Mouse (Mus musculus): ENCODE results near the gene Ankrd61. TPM values are rescaled to one million over a fixed set of nuclear protein-coding genes. Genes with fewer than 3 reads are reported as not detected.

Gene Ankrd61
- 0.40 and 0.59 TPM in 2 replicates for polyA plus RNA-seq (2015; fragmentation: Nextera tagmentation; extraction: Ambion mirVana)

- Histone ChIP-seq H3K27me3 (replicated peaks) (no peaks in the 10 kb centered on the region), H3K4me2 (no peak within 1 kb of the TSS), H3K9ac (replicated peaks) (no peak within 1 kb of the TSS), H3K36me3 (peaks cover 72% of the 10 kb centered on the region), H3K27ac (replicated peaks) (no peak within 1 kb of the TSS), H3K9me3 (replicated peaks) (no peaks in the 10 kb centered on the region), H3K4me3 (replicated peaks) (no peak within 1 kb of the TSS), H3K4me1 (no peaks in the 10 kb centered on the region)
- ATAC-seq (ENCODE audit: low FRiP score): no peak
- WGBS: 86% methylated on average over 14 of the region's 14 CpGs
Measured at GRCm38 (mm10) chr5:143897635-143898330, at the start of gene Ankrd61. Ankrd61 (minus strand) TSS chr5:143897685.

GRCm38 (mm10) chr5:143943231-143944125 lies 46.0 kb upstream of the Ankrd61 start:
- Histone ChIP-seq H3K4me2 (no peak overlapping the region), H3K4me3 (replicated peaks) (no peak overlapping the region), H3K9ac (replicated peaks) (no peak overlapping the region), H3K9me3 (replicated peaks) (no peaks in the 10 kb centered on the region), H3K27me3 (replicated peaks) (no peaks in the 10 kb centered on the region), H3K27ac (replicated peaks) (no peak overlapping the region), H3K4me1 (no peaks in the 10 kb centered on the region), H3K36me3 (no peaks in the 10 kb centered on the region)
- 92% methylated on average over 14 of the region's 14 CpGs for WGBS
- no peak for ATAC-seq (ENCODE audit: low FRiP score)

DNA sequence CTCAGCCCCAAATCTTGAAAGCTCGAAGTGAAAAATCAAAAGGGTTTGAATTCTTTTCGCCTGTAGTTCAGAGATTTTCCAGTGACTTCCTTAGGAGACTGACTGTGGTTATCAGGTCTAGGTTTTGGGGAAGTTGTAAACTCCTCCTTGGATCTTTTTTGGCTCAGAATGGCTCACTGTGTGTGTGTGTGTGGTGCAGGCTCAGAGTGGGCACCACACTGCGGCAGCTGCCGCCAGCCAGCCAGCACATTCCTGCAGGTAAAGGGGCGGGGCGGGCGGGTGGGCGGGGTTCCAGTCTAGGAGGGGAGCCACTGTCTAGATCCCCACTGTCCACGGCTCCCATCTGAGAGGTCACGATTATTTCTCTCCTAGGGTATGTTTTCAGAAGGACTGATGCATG lies 44.1 kb upstream of the Ankrd61 start:
- Histone ChIP-seq H3K9ac (replicated peaks) (no peak overlapping the region), H3K27me3 (replicated peaks) (no peaks in the 10 kb centered on the region), H3K4me1 (no peaks in the 10 kb centered on the region), H3K27ac (replicated peaks) (no peak overlapping the region), H3K4me2 (no peak overlapping the region), H3K36me3 (no peaks in the 10 kb centered on the region), H3K4me3 (replicated peaks) (no peak overlapping the region), H3K9me3 (replicated peaks) (no peaks in the 10 kb centered on the region)
- no peak for ATAC-seq (ENCODE audit: low FRiP score)
- 31% methylated on average over 10 of the region's 10 CpGs for WGBS

DNA sequence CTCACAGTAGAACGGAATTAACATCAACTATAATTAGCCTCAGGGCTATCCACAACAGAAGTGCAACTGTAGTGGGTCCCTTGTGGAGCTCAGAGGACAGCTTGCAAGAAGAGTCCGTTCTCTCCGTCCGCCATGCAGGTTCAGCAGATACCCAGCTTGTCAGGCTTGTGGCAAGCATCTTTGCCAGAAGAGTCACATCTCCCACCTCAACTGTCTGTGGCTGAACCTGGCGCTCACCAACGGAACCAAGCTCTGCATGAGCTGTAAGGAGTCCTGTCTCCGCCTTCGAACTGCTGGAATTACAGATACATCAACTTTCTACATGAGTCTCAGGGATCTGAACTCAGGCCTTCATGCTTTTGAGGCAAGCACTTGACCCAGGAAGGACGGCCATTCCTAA lies 38.7 kb upstream of the Ankrd61 start:
- Histone ChIP-seq H3K4me1 (no peaks in the 10 kb centered on the region), H3K27me3 (replicated peaks) (no peaks in the 10 kb centered on the region), H3K27ac (replicated peaks) (no peak overlapping the region), H3K4me3 (replicated peaks) (no peak overlapping the region), H3K4me2 (no peak overlapping the region), H3K9ac (replicated peaks) (no peak overlapping the region), H3K9me3 (replicated peaks) (no peaks in the 10 kb centered on the region), H3K36me3 (peaks cover 11% of the 10 kb centered on the region)
- WGBS: 87% methylated on average over 9 of the region's 9 CpGs
- ATAC-seq (ENCODE audit: low FRiP score): no peak

DNA sequence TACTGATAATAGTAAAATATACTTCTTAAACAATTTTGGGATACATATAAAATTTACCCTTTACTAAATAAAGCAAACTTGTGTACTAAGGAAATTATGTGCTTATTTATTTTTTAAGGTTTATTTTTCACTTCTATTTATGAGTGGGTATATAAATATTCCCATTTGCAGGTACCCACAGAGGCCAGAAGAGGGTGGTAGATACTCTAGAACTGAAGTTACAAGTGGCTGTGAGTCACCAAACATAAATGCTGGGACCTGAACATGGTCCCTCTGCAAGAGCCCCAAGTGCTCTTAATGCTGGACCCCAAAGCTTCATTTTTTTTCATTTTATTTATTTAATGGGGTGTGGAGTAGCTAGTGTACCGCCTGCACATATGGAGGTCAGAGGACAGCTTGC lies 36.4 kb upstream of the Ankrd61 start:
- Histone ChIP-seq H3K4me3 (replicated peaks) (no peak overlapping the region), H3K4me1 (no peaks in the 10 kb centered on the region), H3K9ac (replicated peaks) (no peak overlapping the region), H3K9me3 (replicated peaks) (no peaks in the 10 kb centered on the region), H3K4me2 (no peak overlapping the region), H3K27me3 (replicated peaks) (no peaks in the 10 kb centered on the region), H3K27ac (replicated peaks) (no peak overlapping the region), H3K36me3 (peaks cover 31% of the 10 kb centered on the region)
- 83% methylated on average over 1 of the region's 1 CpGs for WGBS
- no peak for ATAC-seq (ENCODE audit: low FRiP score)

- no peaks in the 10 kb centered on the region for H3K27me3 ChIP-seq (replicated peaks)
- 88% methylated on average over 11 of the region's 11 CpGs for WGBS
- H3K9me3 ChIP-seq (replicated peaks): no peaks in the 10 kb centered on the region
- no peak for ATAC-seq (ENCODE audit: low FRiP score)
- no peaks in the 10 kb centered on the region for H3K4me1 ChIP-seq
- H3K27ac ChIP-seq (replicated peaks): no peak overlapping the region
- H3K4me3 ChIP-seq (replicated peaks): 0 out of 2 replicates have a peak overlapping the region, but pooled peaks have one; percentile 11
- peaks cover 36% of the 10 kb centered on the region for H3K36me3 ChIP-seq
- peak overlapping the region; percentile 19; the same call in 1 of the 2 replicates for H3K4me2 ChIP-seq
- H3K9ac ChIP-seq (replicated peaks): no peak overlapping the region
Measured at GRCm38 (mm10) chr5:143933414-143933813, 35.9 kb upstream of the Ankrd61 start.

- no peak within 1 kb of the TSS for H3K9ac ChIP-seq (replicated peaks)
- no peaks in the 10 kb centered on the region for H3K4me1 ChIP-seq
- 18% methylated on average over 8 of the region's 8 CpGs for WGBS
- no peak for ATAC-seq (ENCODE audit: low FRiP score)
- peak within 1 kb of the TSS; percentile 11; the same call in 1 of the 2 replicates for H3K4me3 ChIP-seq (replicated peaks)
- H3K4me2 ChIP-seq: peak within 1 kb of the TSS; percentile 19
- H3K9me3 ChIP-seq (replicated peaks): no peaks in the 10 kb centered on the region
- no peak within 1 kb of the TSS for H3K27ac ChIP-seq (replicated peaks)
- H3K36me3 ChIP-seq: peaks cover 41% of the 10 kb centered on the region
- no peaks in the 10 kb centered on the region for H3K27me3 ChIP-seq (replicated peaks)
Measured at GRCm38 (mm10) chr5:143932831-143933230, 35.3 kb upstream of the Ankrd61 start, which contains the start of gene Rsph10b. Rsph10b (plus strand) TSS chr5:143933035.

- WGBS: 85% methylated on average over 6 of the region's 6 CpGs
- ATAC-seq (ENCODE audit: low FRiP score): no peak
- H3K4me1 ChIP-seq: no peaks in the 10 kb centered on the region
- H3K4me2 ChIP-seq: no peak overlapping the region
- no peaks in the 10 kb centered on the region for H3K9me3 ChIP-seq (replicated peaks)
- peaks cover 43% of the 10 kb centered on the region for H3K36me3 ChIP-seq
- no peak overlapping the region for H3K27ac ChIP-seq (replicated peaks)
- H3K27me3 ChIP-seq (replicated peaks): no peaks in the 10 kb centered on the region
- no peak overlapping the region for H3K4me3 ChIP-seq (replicated peaks)
- no peak overlapping the region for H3K9ac ChIP-seq (replicated peaks)
Measured at GRCm38 (mm10) chr5:143931863-143932580, 34.5 kb upstream of the Ankrd61 start.

GRCm38 (mm10) chr5:143930656-143931055 lies 33.2 kb upstream of the Ankrd61 start:
- Histone ChIP-seq H3K9me3 (replicated peaks) (no peaks in the 10 kb centered on the region), H3K9ac (replicated peaks) (no peak overlapping the region), H3K27me3 (replicated peaks) (no peaks in the 10 kb centered on the region), H3K4me2 (no peak overlapping the region), H3K27ac (replicated peaks) (no peak overlapping the region), H3K36me3 (peaks cover 57% of the 10 kb centered on the region), H3K4me3 (replicated peaks) (no peak overlapping the region), H3K4me1 (no peaks in the 10 kb centered on the region)
- no peak for ATAC-seq (ENCODE audit: low FRiP score)
- WGBS: 94% methylated on average over 12 of the region's 12 CpGs

- Histone ChIP-seq H3K27ac (replicated peaks) (no peak overlapping the region), H3K4me2 (no peak overlapping the region), H3K4me3 (replicated peaks) (no peak overlapping the region), H3K9me3 (replicated peaks) (no peaks in the 10 kb centered on the region), H3K4me1 (no peaks in the 10 kb centered on the region), H3K27me3 (replicated peaks) (no peaks in the 10 kb centered on the region), H3K9ac (replicated peaks) (no peak overlapping the region), H3K36me3 (peaks cover 70% of the 10 kb centered on the region)
- 95% methylated on average over 4 of the region's 4 CpGs for WGBS
- no peak for ATAC-seq (ENCODE audit: low FRiP score)
Measured at GRCm38 (mm10) chr5:143929291-143929690, 31.8 kb upstream of the Ankrd61 start.

DNA sequence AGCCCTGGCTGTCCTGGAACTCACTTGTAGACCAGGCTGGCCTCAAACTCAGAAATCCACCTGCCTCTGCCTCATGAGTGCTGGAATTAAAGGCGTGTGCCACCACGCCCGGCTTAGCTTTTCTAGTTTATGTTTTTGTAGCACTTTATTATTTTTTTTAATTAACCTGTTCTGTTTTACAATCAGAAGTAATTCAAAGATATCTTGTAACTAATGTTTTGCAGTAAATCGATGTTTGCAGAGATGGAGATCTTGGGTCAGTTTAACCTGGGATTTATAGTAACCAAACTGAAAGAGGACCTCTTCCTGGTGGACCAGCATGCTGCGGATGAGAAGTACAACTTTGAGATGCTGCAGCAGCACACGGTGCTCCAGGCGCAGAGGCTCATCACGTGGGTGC lies 30.4 kb upstream of the Ankrd61 start, which contains the start of gene Gm42421:
TSS of gene Gm42421 (plus strand) at position 301 of the 400 bp plus-strand sequence.
- WGBS: 98% methylated on average over 8 of the region's 8 CpGs
- no peaks in the 10 kb centered on the region for H3K27me3 ChIP-seq (replicated peaks)
- H3K27ac ChIP-seq (replicated peaks): no peak within 1 kb of the TSS
- H3K36me3 ChIP-seq: peaks cover 83% of the 10 kb centered on the region
- no peaks in the 10 kb centered on the region for H3K4me1 ChIP-seq
- H3K9ac ChIP-seq (replicated peaks): no peak within 1 kb of the TSS
- H3K9me3 ChIP-seq (replicated peaks): no peaks in the 10 kb centered on the region
- no peak within 1 kb of the TSS for H3K4me2 ChIP-seq
- no peak within 1 kb of the TSS for H3K4me3 ChIP-seq (replicated peaks)
- no peak for ATAC-seq (ENCODE audit: low FRiP score)

Measured in neural tube, embryonic 15.5 days (tissue).